Mouse (Mus musculus) MEL (cell line): Measurements from ENCODE around the gene Slc35e4. TPM values are rescaled to one million over a fixed set of nuclear protein-coding genes. Genes with fewer than 3 reads are reported as not detected.

Experiments used
- DNase-seq: peaks from one replicate; pipeline ENCODE4 v3.0.0; 2011; ENCODE audit warnings: low read depth, low spot score
- H3K27ac ChIP-seq: 2 replicates; pipeline ENCODE4 v1.5.1; 2012; ENCODE audit warnings: low read depth, mild to moderate bottlenecking, control low read depth, low read length, moderate library complexity; ENCODE audit not compliant: control insufficient read depth
- H3K27me3 ChIP-seq, 2 experiments: fragments of 150-350 bp in 1 of 2; sonication (generic) in 1 of 2; 2 replicates each; pipeline ENCODE4 v1.6.1; 2012; ENCODE audit warnings: low read length in 2 of 2, mild to moderate bottlenecking in 2 of 2, improper control_type of control experiment in 1 of 2, moderate library complexity in 1 of 2; ENCODE audit not compliant: insufficient read depth in 2 of 2, control insufficient read depth in 1 of 2
- H3K36me3 ChIP-seq, 2 experiments: 2 replicates each; pipeline ENCODE4 v1.6.1; 2012 to 2014; ENCODE audit warnings: low read length in 2 of 2, improper control_type of control experiment in 1 of 2, inconsistent platforms in 1 of 2, mild to moderate bottlenecking in 1 of 2; ENCODE audit not compliant: insufficient read depth in 2 of 2, control insufficient read depth in 1 of 2
- H3K4me1 ChIP-seq, 2 experiments: fragments of 150-350 bp in 1 of 2; sonication (generic) in 1 of 2; 2 replicates each; pipeline ENCODE4 v1.6.1; 2012; ENCODE audit warnings: low read length in 2 of 2, improper control_type of control experiment in 1 of 2, mild to moderate bottlenecking in 1 of 2; ENCODE audit not compliant: insufficient read depth in 2 of 2, control insufficient read depth in 1 of 2
- H3K4me3 ChIP-seq, 2 experiments: fragments of 150-350 bp in 1 of 2; sonication (generic) in 1 of 2; 2 replicates each; pipeline ENCODE4 v1.5.1; 2012; ENCODE audit warnings: low read depth in 2 of 2, low read length in 2 of 2, mild to moderate bottlenecking in 2 of 2, moderate library complexity in 2 of 2, control low read depth in 1 of 2, improper control_type of control experiment in 1 of 2; ENCODE audit not compliant: control insufficient read depth in 1 of 2, insufficient read depth in 1 of 2
- H3K79me2 ChIP-seq: 2 replicates; pipeline ENCODE4 v1.6.1; 2012; ENCODE audit warnings: mild to moderate bottlenecking, low read length, moderate library complexity; ENCODE audit not compliant: control insufficient read depth, poor library complexity, insufficient read depth
- H3K9ac ChIP-seq: 2 replicates; pipeline ENCODE4 v1.6.1; 2012; ENCODE audit warnings: low read depth, mild to moderate bottlenecking, control low read depth, low read length, moderate library complexity; ENCODE audit not compliant: control insufficient read depth, poor library complexity, severe bottlenecking
- H3K9me3 ChIP-seq: fragments of 150-350 bp; sonication (generic); replicated peaks from 2 replicates; pipeline ENCODE4 v1.6.1; 2012; ENCODE audit warnings: mild to moderate bottlenecking, low read length, improper control_type of control experiment, moderate library complexity; ENCODE audit not compliant: insufficient read depth
- BHLHE40 ChIP-seq: IDR thresholded peaks from 2 replicates; pipeline ENCODE4 v1.6.1; 2012; ENCODE audit warnings: low read depth, mild to moderate bottlenecking, inconsistent platforms, low read length, improper control_type of control experiment, borderline replicate concordance
- CHD1 ChIP-seq: IDR thresholded peaks from 2 replicates; pipeline ENCODE4 v1.6.1; 2012; ENCODE audit warnings: low read depth, mild to moderate bottlenecking, inconsistent platforms, low read length, improper control_type of control experiment
- CHD2 ChIP-seq: IDR thresholded peaks from 2 replicates; pipeline ENCODE4 v1.6.1; 2011; ENCODE audit warnings: low read length, improper control_type of control experiment
- CTCF ChIP-seq, 3 experiments: IDR thresholded peaks in 2 of 3; conservative IDR thresholded peaks in 1 of 3; 2 replicates each; pipeline ENCODE4 v1.5.1; 2011 to 2012; ENCODE audit warnings: low read length in 3 of 3, low read depth in 2 of 3, mild to moderate bottlenecking in 2 of 3, improper control_type of control experiment in 1 of 3, inconsistent platforms in 1 of 3, mixed read lengths in 1 of 3, moderate library complexity in 1 of 3; ENCODE audit not compliant: control insufficient read depth in 1 of 3, insufficient read depth in 1 of 3, poor library complexity in 1 of 3, severe bottlenecking in 1 of 3
- E2F4 ChIP-seq: IDR thresholded peaks from 2 replicates; pipeline ENCODE4 v1.6.1; 2011; ENCODE audit warnings: low read depth, low read length, improper control_type of control experiment, borderline replicate concordance
- HCFC1 ChIP-seq: IDR thresholded peaks from 2 replicates; pipeline ENCODE4 v1.6.1; 2012; ENCODE audit warnings: low read depth, mild to moderate bottlenecking, inconsistent platforms, low read length, improper control_type of control experiment, moderate library complexity
- MAFK ChIP-seq: IDR thresholded peaks from 2 replicates; pipeline ENCODE4 v1.6.1; 2011; ENCODE audit warnings: low read depth, mild to moderate bottlenecking, low read length, improper control_type of control experiment, borderline replicate concordance
- MAX ChIP-seq: IDR thresholded peaks from 2 replicates; pipeline ENCODE4 v1.6.1; 2011; ENCODE audit warnings: low read length, improper control_type of control experiment
- MAZ ChIP-seq: IDR thresholded peaks from 2 replicates; pipeline ENCODE4 v1.6.1; 2012; ENCODE audit warnings: low read depth, mild to moderate bottlenecking, inconsistent platforms, low read length, improper control_type of control experiment
- MYB ChIP-seq: IDR thresholded peaks from 2 replicates; pipeline ENCODE4 v1.6.1; 2011; ENCODE audit warnings: mild to moderate bottlenecking, low read depth, low read length, improper control_type of control experiment
- MYC ChIP-seq: IDR thresholded peaks from 2 replicates; pipeline ENCODE4 v1.6.1; 2011; ENCODE audit warnings: low read depth, mild to moderate bottlenecking, low read length, improper control_type of control experiment, moderate library complexity
- NELFE ChIP-seq: IDR thresholded peaks from 2 replicates; pipeline ENCODE4 v1.6.1; 2011; ENCODE audit warnings: low read depth, low read length, improper control_type of control experiment
- RAD21 ChIP-seq: IDR thresholded peaks from 2 replicates; pipeline ENCODE4 v1.6.1; 2011; ENCODE audit warnings: mild to moderate bottlenecking, low read depth, low read length, improper control_type of control experiment
- RCOR1 ChIP-seq: IDR thresholded peaks from 2 replicates; pipeline ENCODE4 v1.6.1; 2012; ENCODE audit warnings: low read depth, mild to moderate bottlenecking, inconsistent platforms, low read length, improper control_type of control experiment
- TBP ChIP-seq: IDR thresholded peaks from 2 replicates; pipeline ENCODE4 v1.8.0; 2011; ENCODE audit warnings: low read depth, low read length, improper control_type of control experiment
- TCF12 ChIP-seq: IDR thresholded peaks from 2 replicates; pipeline ENCODE4 v1.6.1; 2014; ENCODE audit warnings: low read depth, mild to moderate bottlenecking, inconsistent platforms, low read length, improper control_type of control experiment, moderate library complexity
- USF2 ChIP-seq, 2 experiments: IDR thresholded peaks; 2 replicates each; pipeline ENCODE4 v1.6.1; 2011 to 2012; ENCODE audit warnings: improper control_type of control experiment in 2 of 2, low read length in 2 of 2, borderline replicate concordance in 1 of 2, inconsistent platforms in 1 of 2, low read depth in 1 of 2, mild to moderate bottlenecking in 1 of 2; ENCODE audit not compliant: insufficient read depth in 1 of 2
- ZKSCAN1 ChIP-seq: IDR thresholded peaks from 2 replicates; pipeline ENCODE4 v1.6.1; 2012; ENCODE audit warnings: low read depth, mild to moderate bottlenecking, inconsistent platforms, low read length, improper control_type of control experiment, moderate library complexity
- ZMIZ1 ChIP-seq: IDR thresholded peaks from 2 replicates; pipeline ENCODE4 v1.6.1; 2012; ENCODE audit warnings: low read depth, mild to moderate bottlenecking, inconsistent platforms, low read length, improper control_type of control experiment, moderate library complexity
- ZNF384 ChIP-seq: IDR thresholded peaks from 2 replicates; pipeline ENCODE4 v1.6.1; 2012; ENCODE audit warnings: low read depth, mild to moderate bottlenecking, inconsistent platforms, low read length, improper control_type of control experiment
- polyA plus RNA-seq, 2 experiments: library from polyadenylated mRNA; stranded (reverse) in 1 of 2; unstranded in 1 of 2; fragments of >175 nt in 1 of 2; fragments of >200 nt in 1 of 2; gene quantifications; 2 replicates each; pipeline versions ENCODE4 v1.2.1 to v1.2.4; 2012; ENCODE audit warnings: low replicate concordance in 2 of 2, low read depth in 1 of 2; ENCODE audit not compliant: insufficient read length in 2 of 2, insufficient read depth in 1 of 2, missing spikeins in 1 of 2
- total RNA-seq: library from RNA; depleted of rRNA; stranded (reverse); fragments of 300-350 nt; gene quantifications from 2 replicates; pipeline ENCODE4 v1.2.3, GENCODE M21; 2012

The Slc35e4 gene
- total and polyA plus RNA-seq, 3 experiments, result 12.1 to 14.0 TPM; not detected in 1

GRCm38 (mm10) chr11:3913316-3914108 lies 952 bp downstream of the Slc35e4 start (continued):
- TF ChIP-seq NELFE (peak; percentile 44), ZMIZ1 (no peak), MAFK (no peak), MYB (no peak), MAX (no peak), E2F4 (no peak), ZKSCAN1 (no peak), RCOR1 (no peak; the same call in 1 of the 2 replicates), CHD2 (peak; percentile 34; the same call in 1 of the 2 replicates), BHLHE40 (no peak), TBP (no peak), ZNF384 (no peak), MAZ (0 out of 2 replicates have a peak, but pooled peaks have one; percentile 55), CHD1 (no peak), TCF12 (peak; percentile 22; the same call in 1 of the 2 replicates), USF2 (IDR thresholded peaks at IDR 0.05; ENCODE audit: borderline replicate concordance in 1 of 2, insufficient read depth in 1 of 2, low read depth in 1 of 2, low read length in 2 of 2) (no peak), CTCF (IDR thresholded peaks at IDR 0.05 in 2 of 3, conservative IDR thresholded peaks at IDR 0.05 in 1 of 3; ENCODE audit: control insufficient read depth in 1 of 3, insufficient read depth in 1 of 3, low read depth in 2 of 3, low read length in 3 of 3, poor library complexity in 1 of 3, severe bottlenecking in 1 of 3) (no peak)

- TF ChIP-seq ZKSCAN1 (no peak), NELFE (no peak), RAD21 (no peak), RCOR1 (no peak), MYC (no peak), MAX (peak; percentile 71), MAZ (no peak), TCF12 (no peak), HCFC1 (no peak)
- peak; percentile 70 for DNase-seq
- Histone ChIP-seq H3K9me3 (no peaks in the 10 kb centered on the region), H3K27ac (no peak overlapping the region), H3K4me3 (peak overlapping the region; percentile 72 to 75), H3K4me1 (peaks cover 9 to 30% of the 10 kb centered on the region in 2 experiments; a peak in 3 of 4 replicates), H3K36me3 (peaks cover 0 to 10% of the 10 kb centered on the region in 2 experiments; a peak in 2 of 4 replicates), H3K79me2 (peaks cover 17% of the 10 kb centered on the region), H3K27me3 (no peaks in the 10 kb centered on the region), H3K9ac (peak overlapping the region; percentile 74)
Measured at GRCm38 (mm10) chr11:3912875-3913271, 1.6 kb downstream of the Slc35e4 start.
